Mouse (Mus musculus) G1E (cell line): ENCODE measurements around the gene Tubd1.

Source experiments
- CTCF ChIP-seq: IDR thresholded peaks from 2 replicates; pipeline ENCODE4 v1.5.1; 2012; ENCODE audit warnings: low read depth, low read length, inconsistent platforms, mixed read lengths
- GATA1 ChIP-seq: IDR thresholded peaks from 2 replicates; pipeline ENCODE4 v1.6.1; 2012; ENCODE audit warnings: borderline replicate concordance, low read length, inconsistent platforms, mixed read lengths
- POLR2AphosphoS5 ChIP-seq: IDR thresholded peaks from 2 replicates; pipeline ENCODE4 v1.6.1; 2012; ENCODE audit warnings: low read depth, low read length, inconsistent platforms; ENCODE audit not compliant: insufficient replicate concordance
- TAL1 ChIP-seq: conservative IDR thresholded peaks from 2 replicates; pipeline ENCODE4 v1.6.1; 2012; ENCODE audit warnings: low read depth, low read length, inconsistent platforms, mixed read lengths

- TF ChIP-seq CTCF = no peak
- no peak for TF ChIP-seq GATA1
- TF ChIP-seq TAL1 = no peak
- TF ChIP-seq POLR2AphosphoS5 = no peak
Observed at GRCm38 (mm10) chr11:86586868-86587792, 42.3 kb downstream of the Tubd1 start.
